Mouse (Mus musculus): ENCODE measurements around the gene Cenpm. TPM values are rescaled to one million over a fixed set of nuclear protein-coding genes. Genes with fewer than 3 reads are reported as not detected.
A peak's percentile ranks its signal among the peaks of the same experiment; 100 is the strongest.

Cenpm gene
- polyA plus RNA-seq, 1 experiment from 2014 or later = 32.8 TPM

GRCm38 (mm10) chr15:82187924-82188323 lies 56.6 kb downstream of the Cenpm start:
- no peaks in the 10 kb centered on the region for H3K27me3 ChIP-seq
- H3K36me3 ChIP-seq (replicated peaks) = peaks cover 95% of the 10 kb centered on the region
- WGBS (ENCODE audit: insufficient replicate concordance) = 82% methylated on average over 1 of the region's 1 CpGs
- peaks cover 57% of the 10 kb centered on the region for H3K4me1 ChIP-seq (replicated peaks)
- no peak overlapping the region for H3K9ac ChIP-seq
- no peak overlapping the region for H3K4me3 ChIP-seq (replicated peaks)
- ATAC-seq (ENCODE audit: insufficient read depth) = no peak
- H3K4me2 ChIP-seq = no peak overlapping the region
- H3K9me3 ChIP-seq (replicated peaks) = no peaks in the 10 kb centered on the region; the same call in 1 of the 2 replicates
- peak overlapping the region; percentile 97 for H3K27ac ChIP-seq (replicated peaks)

GRCm38 (mm10) chr15:82187401-82187800 lies 57.1 kb downstream of the Cenpm start:
- 83% methylated on average over 4 of the region's 4 CpGs for WGBS (ENCODE audit: insufficient replicate concordance)
- H3K4me1 ChIP-seq (replicated peaks) = peaks cover 59% of the 10 kb centered on the region
- peak overlapping the region; percentile 72; the same call in 1 of the 2 replicates for H3K4me2 ChIP-seq
- H3K36me3 ChIP-seq (replicated peaks) = peaks cover 95% of the 10 kb centered on the region
- no peak for ATAC-seq (ENCODE audit: insufficient read depth)
- H3K4me3 ChIP-seq (replicated peaks) = no peak overlapping the region
- H3K9ac ChIP-seq = no peak overlapping the region
- no peaks in the 10 kb centered on the region for H3K27me3 ChIP-seq
- peaks cover 5% of the 10 kb centered on the region for H3K9me3 ChIP-seq (replicated peaks)
- peak overlapping the region; percentile 97 for H3K27ac ChIP-seq (replicated peaks)

GRCm38 (mm10) chr15:82186931-82187330 lies 57.6 kb downstream of the Cenpm start:
- Histone ChIP-seq H3K4me2 (peak overlapping the region; percentile 72), H3K9ac (peak overlapping the region; percentile 63; the same call in 1 of the 2 replicates), H3K36me3 (replicated peaks) (peaks cover 95% of the 10 kb centered on the region), H3K4me1 (replicated peaks) (peaks cover 60% of the 10 kb centered on the region), H3K4me3 (replicated peaks) (no peak overlapping the region), H3K27me3 (no peaks in the 10 kb centered on the region), H3K9me3 (replicated peaks) (peaks cover 10% of the 10 kb centered on the region), H3K27ac (replicated peaks) (peak overlapping the region; percentile 97)
- 45% methylated on average over 5 of the region's 5 CpGs for WGBS (ENCODE audit: insufficient replicate concordance)
- ATAC-seq (ENCODE audit: insufficient read depth) = no peak

DNA sequence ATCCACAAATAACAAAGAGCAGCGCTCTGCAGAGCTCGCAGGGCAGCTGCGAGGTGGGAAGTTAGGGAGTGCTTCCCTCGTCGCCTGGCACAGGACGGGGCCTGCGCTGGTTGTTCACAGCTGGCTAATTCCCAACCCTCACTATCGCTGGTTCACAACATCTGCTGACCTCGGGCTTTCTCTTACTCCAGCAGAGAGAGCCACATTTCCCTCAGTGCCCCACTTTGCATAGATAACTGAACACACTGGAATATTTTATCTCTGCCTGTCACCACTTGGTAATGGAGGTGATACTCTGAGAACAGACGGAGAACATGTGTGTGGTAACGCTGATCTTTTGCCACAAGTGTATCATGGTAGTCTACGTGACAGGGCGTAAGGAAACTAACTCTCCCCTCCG lies 58.4 kb downstream of the Cenpm start:
- WGBS (ENCODE audit: insufficient replicate concordance) = 23% methylated on average over 14 of the region's 14 CpGs
- peaks cover 10% of the 10 kb centered on the region for H3K9me3 ChIP-seq (replicated peaks)
- ATAC-seq (ENCODE audit: insufficient read depth) = peak; percentile 67
- 0 out of 2 replicates have a peak overlapping the region, but pooled peaks have one; percentile 20 for H3K4me3 ChIP-seq (replicated peaks)
- no peaks in the 10 kb centered on the region for H3K27me3 ChIP-seq
- peak overlapping the region; percentile 97 for H3K27ac ChIP-seq (replicated peaks)
- H3K4me1 ChIP-seq (replicated peaks) = peaks cover 68% of the 10 kb centered on the region
- H3K9ac ChIP-seq = peak overlapping the region; percentile 63; the same call in 1 of the 2 replicates
- H3K4me2 ChIP-seq = peak overlapping the region; percentile 72
- H3K36me3 ChIP-seq (replicated peaks) = peaks cover 95% of the 10 kb centered on the region

DNA sequence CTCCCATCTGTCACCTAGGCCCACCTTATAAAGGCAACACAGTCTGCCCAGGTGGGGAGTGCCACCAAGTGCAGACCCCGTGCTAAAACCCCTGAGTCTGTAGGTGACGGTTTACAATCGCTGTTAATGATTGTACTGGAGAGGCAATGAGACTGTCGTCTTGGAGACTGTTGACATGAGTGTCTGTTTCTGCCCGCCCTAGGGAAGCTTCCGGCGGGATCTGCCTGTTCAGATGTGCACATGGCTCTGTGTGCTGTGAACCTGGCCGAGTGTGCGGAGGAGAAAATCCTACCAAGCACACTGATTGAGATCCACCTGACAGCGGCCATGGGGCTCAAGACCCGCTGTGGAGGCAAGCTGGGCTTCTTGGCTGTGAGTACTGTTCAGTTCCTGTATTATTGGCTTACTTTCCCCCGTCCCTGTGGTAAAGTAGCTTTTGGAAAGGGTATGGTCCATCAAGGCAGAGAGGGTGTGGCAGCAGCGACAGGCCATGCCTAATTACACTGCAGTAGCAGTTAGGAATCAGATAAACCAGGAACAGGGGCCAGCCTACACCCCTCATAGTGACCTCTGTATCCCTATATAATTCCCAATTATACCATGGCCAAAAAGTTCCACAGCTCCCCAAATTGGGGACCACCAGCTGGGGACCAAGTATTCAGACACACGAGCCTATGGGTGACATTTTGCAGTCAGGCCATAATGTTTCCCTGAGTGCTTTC lies 59.3 kb downstream of the Cenpm start:
- H3K27me3 ChIP-seq = no peaks in the 10 kb centered on the region
- H3K9me3 ChIP-seq (replicated peaks) = peaks cover 10% of the 10 kb centered on the region
- WGBS (ENCODE audit: insufficient replicate concordance) = 59% methylated on average over 14 of the region's 14 CpGs
- peaks cover 96% of the 10 kb centered on the region for H3K36me3 ChIP-seq (replicated peaks)
- no peak for ATAC-seq (ENCODE audit: insufficient read depth)
- H3K4me1 ChIP-seq (replicated peaks) = peaks cover 74% of the 10 kb centered on the region
- peak overlapping the region; percentile 63 for H3K9ac ChIP-seq
- H3K4me3 ChIP-seq (replicated peaks) = peak overlapping the region; percentile 3; the same call in 1 of the 2 replicates
- peak overlapping the region; percentile 72 for H3K4me2 ChIP-seq
- H3K27ac ChIP-seq (replicated peaks) = peak overlapping the region; percentile 97

DNA sequence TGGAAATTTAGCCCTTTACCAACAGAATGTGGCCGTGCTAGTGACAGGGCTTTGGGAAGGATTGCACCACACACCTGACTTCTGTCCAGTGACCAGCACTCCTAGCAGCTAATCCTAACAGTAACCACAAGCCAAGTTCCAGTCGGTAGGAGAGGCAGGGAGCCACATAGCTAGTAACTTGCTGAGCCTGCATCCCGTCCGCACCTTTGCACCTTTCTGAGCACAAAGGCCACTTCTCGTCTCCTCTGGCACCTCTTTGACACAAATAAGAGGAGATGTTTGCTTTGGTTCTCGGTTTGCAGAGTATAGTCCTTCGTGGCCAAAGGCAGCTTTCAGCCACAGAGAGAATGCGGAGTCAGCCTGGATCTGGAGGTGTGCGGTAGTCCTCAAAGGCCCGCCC lies 59.9 kb downstream of the Cenpm start:
- H3K27me3 ChIP-seq = no peaks in the 10 kb centered on the region
- peak overlapping the region; percentile 34 for H3K4me3 ChIP-seq (replicated peaks)
- peak overlapping the region; percentile 63 for H3K9ac ChIP-seq
- WGBS (ENCODE audit: insufficient replicate concordance) = 58% methylated on average over 10 of the region's 10 CpGs
- H3K27ac ChIP-seq (replicated peaks) = peak overlapping the region; percentile 97
- H3K9me3 ChIP-seq (replicated peaks) = peaks cover 10% of the 10 kb centered on the region
- H3K4me1 ChIP-seq (replicated peaks) = peaks cover 74% of the 10 kb centered on the region
- ATAC-seq (ENCODE audit: insufficient read depth) = peak; percentile 12; the same call in 1 of the 2 replicates
- peak overlapping the region; percentile 72 for H3K4me2 ChIP-seq
- peaks cover 96% of the 10 kb centered on the region for H3K36me3 ChIP-seq (replicated peaks)

GRCm38 (mm10) chr15:82184183-82184582 lies 60.4 kb downstream of the Cenpm start:
- Histone ChIP-seq H3K4me2 (peak overlapping the region; percentile 72), H3K4me1 (replicated peaks) (peaks cover 74% of the 10 kb centered on the region), H3K27me3 (no peaks in the 10 kb centered on the region), H3K9ac (peak overlapping the region; percentile 63), H3K4me3 (replicated peaks) (peak overlapping the region; percentile 34), H3K9me3 (replicated peaks) (peaks cover 10% of the 10 kb centered on the region), H3K36me3 (replicated peaks) (peaks cover 96% of the 10 kb centered on the region), H3K27ac (replicated peaks) (peak overlapping the region; percentile 97)
- WGBS (ENCODE audit: insufficient replicate concordance) = 13% methylated on average over 7 of the region's 7 CpGs
- ATAC-seq (ENCODE audit: insufficient read depth) = peak; percentile 86

MicroRNA genes within 50 kb of the gene (microRNA counts, 519-probe panel; counts per million panel counts)
- 2,426 counts per million, percentile 42 among the panel's probes with 10 or more counts for microRNA mmu-miR-33

Small RNAs within 50 kb of the gene (microRNA-seq; reads per million reads assigned to microRNA genes)
- gene Mir33 = 123 reads per million, percentile 55 among the genes with 10 or more reads in this experiment

Other genes with a start within 250 kb of the Cenpm start
- gene Desi1, start 210.9 kb downstream of the Cenpm start, polyA plus RNA-seq (2015; fragmentation: Nextera tagmentation; extraction: Ambion mirVana) = 10.3 and 11.8 TPM in 2 replicates
- 146 and 148 TPM in 2 replicates for gene Snu13, start 197.2 kb downstream of the Cenpm start, polyA plus RNA-seq (2015; fragmentation: Nextera tagmentation; extraction: Ambion mirVana)
- not detected in 2 replicates for gene 4930407I10Rik, start 185.6 kb downstream of the Cenpm start, polyA plus RNA-seq (2015; fragmentation: Nextera tagmentation; extraction: Ambion mirVana)
- gene Mei1, start 174.8 kb downstream of the Cenpm start, polyA plus RNA-seq (2015; fragmentation: Nextera tagmentation; extraction: Ambion mirVana) = not detected in 2 replicates
- 7.0 and 7.7 TPM in 2 replicates for gene Ccdc134, start 116.8 kb downstream of the Cenpm start, polyA plus RNA-seq (2015; fragmentation: Nextera tagmentation; extraction: Ambion mirVana)
- gene Srebf2, start 97.6 kb downstream of the Cenpm start, polyA plus RNA-seq (2015; fragmentation: Nextera tagmentation; extraction: Ambion mirVana) = 53.6 and 61.3 TPM in 2 replicates
- 0.08 and 0.12 TPM in 2 replicates for gene Shisa8, start 31.9 kb downstream of the Cenpm start, polyA plus RNA-seq (2015; fragmentation: Nextera tagmentation; extraction: Ambion mirVana)
- gene Tnfrsf13c, start 20.4 kb downstream of the Cenpm start, polyA plus RNA-seq (2015; fragmentation: Nextera tagmentation; extraction: Ambion mirVana) = 0.40 and 0.79 TPM in 2 replicates
- not detected in 2 replicates for gene 1500009C09Rik, start 7.6 kb upstream of the Cenpm start, polyA plus RNA-seq (2015; fragmentation: Nextera tagmentation; extraction: Ambion mirVana)
- gene Sept3, start 30.1 kb upstream of the Cenpm start, polyA plus RNA-seq (2015; fragmentation: Nextera tagmentation; extraction: Ambion mirVana) = 0.12 and 0.16 TPM in 2 replicates
- 0.06 and 0.08 TPM in 2 replicates for gene Wbp2nl, start 54.2 kb upstream of the Cenpm start, polyA plus RNA-seq (2015; fragmentation: Nextera tagmentation; extraction: Ambion mirVana)
- gene Naga, start 94.2 kb upstream of the Cenpm start, polyA plus RNA-seq (2015; fragmentation: Nextera tagmentation; extraction: Ambion mirVana) = 43.4 and 48.6 TPM in 2 replicates
- gene Pheta2, start 94.2 kb upstream of the Cenpm start, polyA plus RNA-seq (2015; fragmentation: Nextera tagmentation; extraction: Ambion mirVana) = 43.9 and 47.9 TPM in 2 replicates
- gene Smdt1, start 94.2 kb upstream of the Cenpm start, polyA plus RNA-seq (2015; fragmentation: Nextera tagmentation; extraction: Ambion mirVana) = 176 TPM in 2 replicates
- gene Ndufa6, start 109.6 kb upstream of the Cenpm start, polyA plus RNA-seq (2015; fragmentation: Nextera tagmentation; extraction: Ambion mirVana) = 272 and 310 TPM in 2 replicates
- gene Cyp2d22, start 135.5 kb upstream of the Cenpm start, polyA plus RNA-seq (2015; fragmentation: Nextera tagmentation; extraction: Ambion mirVana) = 17.7 and 19.1 TPM in 2 replicates
- 0.10 TPM in 1 of 2 replicates, not detected in the other for gene Cyp2d11, start 149.3 kb upstream of the Cenpm start, polyA plus RNA-seq (2015; fragmentation: Nextera tagmentation; extraction: Ambion mirVana)
- gene Cyp2d10, start 162.4 kb upstream of the Cenpm start, polyA plus RNA-seq (2015; fragmentation: Nextera tagmentation; extraction: Ambion mirVana) = 52.7 and 71.7 TPM in 2 replicates
- 2.6 and 4.3 TPM in 2 replicates for gene Cyp2d9, start 188.7 kb upstream of the Cenpm start, polyA plus RNA-seq (2015; fragmentation: Nextera tagmentation; extraction: Ambion mirVana)

Data from liver, embryonic 15.5 days (tissue).